Mouse (Mus musculus): Measurements from ENCODE around the gene Gtf3c1. TPM values are rescaled to one million over a fixed set of nuclear protein-coding genes. Genes with fewer than 3 reads are reported as not detected.

Gene Gtf3c1
- total and polyA plus RNA-seq, 3 experiments: 23.7 to 36.1 TPM; not detected in 1

- Histone ChIP-seq H3K9ac (ENCODE audit: control insufficient read depth, low read depth, low read length, poor library complexity, severe bottlenecking) (no peak overlapping the region), H3K4me1 (ENCODE audit: control insufficient read depth in 1 of 2, insufficient read depth in 2 of 2, low read length in 2 of 2) (peaks cover 2 to 13% of the 10 kb centered on the region in 2 experiments), H3K36me3 (ENCODE audit: control insufficient read depth in 1 of 2, insufficient read depth in 2 of 2, low read length in 2 of 2) (peaks cover 0 to 2% of the 10 kb centered on the region in 2 experiments; a peak in 1 of 4 replicates), H3K79me2 (ENCODE audit: control insufficient read depth, insufficient read depth, low read length, poor library complexity) (no peaks in the 10 kb centered on the region), H3K4me3 (ENCODE audit: control insufficient read depth in 1 of 2, insufficient read depth in 1 of 2, low read depth in 2 of 2, low read length in 2 of 2) (no peak overlapping the region), H3K27me3 (ENCODE audit: control insufficient read depth in 1 of 2, insufficient read depth in 2 of 2, low read length in 2 of 2) (no peaks in the 10 kb centered on the region), H3K9me3 (replicated peaks; ENCODE audit: insufficient read depth, low read length) (no peaks in the 10 kb centered on the region), H3K27ac (ENCODE audit: control insufficient read depth, low read depth, low read length) (no peak overlapping the region)
- no peak for DNase-seq (ENCODE audit: low read depth, low spot score)
- no peak for TF ChIP-seq USF2 (IDR thresholded peaks at IDR 0.05; ENCODE audit: borderline replicate concordance in 1 of 2, insufficient read depth in 1 of 2, low read depth in 1 of 2, low read length in 2 of 2)
- no peak for TF ChIP-seq USF1 (IDR thresholded peaks at IDR 0.05; ENCODE audit: low read depth, low read length)
- no peak for TF ChIP-seq TCF12 (IDR thresholded peaks at IDR 0.05; ENCODE audit: low read depth, low read length)
- no peak for TF ChIP-seq POLR2AphosphoS5 (IDR thresholded peaks at IDR 0.05; ENCODE audit: borderline replicate concordance, low read depth, low read length)
- no peak for TF ChIP-seq HCFC1 (IDR thresholded peaks at IDR 0.05; ENCODE audit: low read depth, low read length)
- no peak for TF ChIP-seq MAX (IDR thresholded peaks at IDR 0.05; ENCODE audit: low read length)
- no peak for TF ChIP-seq ETS1 (IDR thresholded peaks at IDR 0.05; ENCODE audit: low read depth, low read length)
- no peak for TF ChIP-seq ZNF384 (IDR thresholded peaks at IDR 0.05; ENCODE audit: low read depth, low read length)
- TF ChIP-seq TAL1 (IDR thresholded peaks at IDR 0.05; ENCODE audit: low read length): no peak
- TF ChIP-seq NRF1 (IDR thresholded peaks at IDR 0.05; ENCODE audit: insufficient read depth, low read depth, low read length, poor library complexity, severe bottlenecking): no peak
- TF ChIP-seq KAT2A (conservative IDR thresholded peaks at IDR 0.05; ENCODE audit: low read depth, low read length): no peak
- TF ChIP-seq MAZ (IDR thresholded peaks at IDR 0.05; ENCODE audit: low read depth, low read length): no peak
- no peak for TF ChIP-seq EP300 (IDR thresholded peaks at IDR 0.05; ENCODE audit: low read depth in 1 of 2, low read length in 2 of 2)
- no peak for TF ChIP-seq ZMIZ1 (IDR thresholded peaks at IDR 0.05; ENCODE audit: low read depth, low read length)
- TF ChIP-seq JUND (IDR thresholded peaks at IDR 0.05; ENCODE audit: low read depth, low read length): no peak
- no peak for TF ChIP-seq ZC3H11A (IDR thresholded peaks at IDR 0.05; ENCODE audit: low read depth, low read length)
Measured at GRCm38 (mm10) chr7:125600136-125600535, 107.4 kb downstream of the Gtf3c1 start.

GRCm38 (mm10) chr7:125599373-125599973 is 108.1 kb downstream of the Gtf3c1 start:
- Histone ChIP-seq H3K4me1 (ENCODE audit: control insufficient read depth in 1 of 2, insufficient read depth in 2 of 2, low read length in 2 of 2) (peaks cover 2 to 13% of the 10 kb centered on the region in 2 experiments), H3K79me2 (ENCODE audit: control insufficient read depth, insufficient read depth, low read length, poor library complexity) (no peaks in the 10 kb centered on the region), H3K27me3 (ENCODE audit: control insufficient read depth in 1 of 2, insufficient read depth in 2 of 2, low read length in 2 of 2) (no peaks in the 10 kb centered on the region), H3K9me3 (replicated peaks; ENCODE audit: insufficient read depth, low read length) (no peaks in the 10 kb centered on the region), H3K4me3 (ENCODE audit: control insufficient read depth in 1 of 2, insufficient read depth in 1 of 2, low read depth in 2 of 2, low read length in 2 of 2) (no peak overlapping the region), H3K27ac (ENCODE audit: control insufficient read depth, low read depth, low read length) (no peak overlapping the region), H3K9ac (ENCODE audit: control insufficient read depth, low read depth, low read length, poor library complexity, severe bottlenecking) (no peak overlapping the region), H3K36me3 (ENCODE audit: control insufficient read depth in 1 of 2, insufficient read depth in 2 of 2, low read length in 2 of 2) (peaks cover 0 to 2% of the 10 kb centered on the region in 2 experiments; a peak in 1 of 4 replicates)
- DNase-seq (ENCODE audit: low read depth, low spot score): peak; percentile 47
- no peak for TF ChIP-seq MYB (IDR thresholded peaks at IDR 0.05; ENCODE audit: low read depth, low read length)
- peak; percentile 73 for TF ChIP-seq ZNF384 (IDR thresholded peaks at IDR 0.05; ENCODE audit: low read depth, low read length)
- TF ChIP-seq JUND (IDR thresholded peaks at IDR 0.05; ENCODE audit: low read depth, low read length): no peak
